Mouse (Mus musculus) stomach, embryonic 15.5 days (tissue): ENCODE measurements at regions not wholly inside any gene's neighbourhood (a gene's known extent, or its start where the extent isn't known, plus 50 kb on each side); places are given as distances from the start of the nearest gene placed in this dataset.

Experiments
- ATAC-seq: fragments of 200-750 bp; cut with Nextera tagmentation; 2 replicates; pipeline ENCODE4 v1.8.0; 2017; ENCODE audit warnings: low read depth, moderate number of reproducible peaks, moderate TSS enrichment; ENCODE audit not compliant: insufficient read depth, low FRiP score
- H3K27ac ChIP-seq: fragments of 300-500 bp; sonication (generic); 2 replicates; pipeline ENCODE4 v1.5.1; 2015; ENCODE audit warnings: mild to moderate bottlenecking, inconsistent platforms
- H3K27me3 ChIP-seq: fragments of 300-500 bp; sonication (generic); replicated peaks from 2 replicates; pipeline ENCODE4 v1.6.1; 2015; ENCODE audit warnings: inconsistent platforms
- H3K36me3 ChIP-seq: fragments of 300-500 bp; sonication (generic); 2 replicates; pipeline ENCODE4 v1.6.1; 2015; ENCODE audit warnings: inconsistent platforms
- H3K4me1 ChIP-seq: fragments of 300-500 bp; sonication (generic); 2 replicates; pipeline ENCODE4 v1.6.1; 2015; ENCODE audit warnings: inconsistent platforms
- H3K4me2 ChIP-seq: fragments of 300-500 bp; sonication (generic); 2 replicates; pipeline ENCODE4 v1.6.1; 2015; ENCODE audit warnings: mild to moderate bottlenecking, inconsistent platforms
- H3K4me3 ChIP-seq: fragments of 300-500 bp; sonication (generic); replicated peaks from 2 replicates; pipeline ENCODE4 v1.5.1; 2015; ENCODE audit warnings: inconsistent platforms
- H3K9ac ChIP-seq: fragments of 300-500 bp; sonication (generic); 2 replicates; pipeline ENCODE4 v1.6.1; 2015; ENCODE audit warnings: inconsistent platforms
- H3K9me3 ChIP-seq: fragments of 300-500 bp; sonication (generic); 2 replicates; pipeline ENCODE4 v1.6.1; 2016; ENCODE audit warnings: inconsistent platforms
- WGBS: fragments of 180-500 bp; shearing (Covaris S2); methylation state at CpG from one replicate; pipeline ENCODE4 v1.1.7; 2015; 5-methylcytosine and 5-hydroxymethylcytosine counted together

- H3K36me3 ChIP-seq, result no peaks in the 10 kb centered on the region
- no peaks in the 10 kb centered on the region for H3K9me3 ChIP-seq
- ATAC-seq, result no peak
- H3K27me3 ChIP-seq, result no peaks in the 10 kb centered on the region
- no peak overlapping the region for H3K4me3 ChIP-seq
- no peak overlapping the region for H3K9ac ChIP-seq
- 62% methylated on average over 2 of the region's 2 CpGs for WGBS
- no peak overlapping the region for H3K4me2 ChIP-seq
- H3K4me1 ChIP-seq, result no peaks in the 10 kb centered on the region
- H3K27ac ChIP-seq, result no peak overlapping the region
Measured at GRCm38 (mm10) chr1:124793026-124793425, 642.5 kb downstream of the Actr3 start.

GRCm38 (mm10) chr1:124790646-124791045 is 644.9 kb downstream of the Actr3 start:
- WGBS, result 63% methylated on average over 2 of the region's 2 CpGs
- H3K4me2 ChIP-seq, result no peak overlapping the region
- no peak for ATAC-seq
- no peaks in the 10 kb centered on the region for H3K36me3 ChIP-seq
- H3K27me3 ChIP-seq, result no peaks in the 10 kb centered on the region
- H3K9ac ChIP-seq, result no peak overlapping the region
- no peak overlapping the region for H3K27ac ChIP-seq
- H3K4me3 ChIP-seq, result no peak overlapping the region
- no peaks in the 10 kb centered on the region for H3K4me1 ChIP-seq
- no peaks in the 10 kb centered on the region for H3K9me3 ChIP-seq

GRCm38 (mm10) chr1:124790130-124790529 is 645.4 kb downstream of the Actr3 start:
- no peak overlapping the region for H3K9ac ChIP-seq
- 59% methylated on average over 3 of the region's 3 CpGs for WGBS
- no peak for ATAC-seq

GRCm38 (mm10) chr1:124783066-124783465 is 652.5 kb downstream of the Actr3 start:
- no peak overlapping the region for H3K4me3 ChIP-seq
- no peak for ATAC-seq
- WGBS, result 73% methylated on average over 2 of the region's 2 CpGs
- H3K4me2 ChIP-seq, result no peak overlapping the region
- H3K9ac ChIP-seq, result no peak overlapping the region
- H3K4me1 ChIP-seq, result no peaks in the 10 kb centered on the region
- no peaks in the 10 kb centered on the region for H3K9me3 ChIP-seq
- no peak overlapping the region for H3K27ac ChIP-seq
- no peaks in the 10 kb centered on the region for H3K36me3 ChIP-seq
- no peaks in the 10 kb centered on the region for H3K27me3 ChIP-seq

More at GRCm38 (mm10) chr1:124790130-124790529, 645.4 kb downstream of the Actr3 start:
- no peak overlapping the region for H3K4me3 ChIP-seq
- H3K4me1 ChIP-seq, result no peaks in the 10 kb centered on the region
- no peaks in the 10 kb centered on the region for H3K36me3 ChIP-seq
- no peaks in the 10 kb centered on the region for H3K9me3 ChIP-seq
- no peak overlapping the region for H3K27ac ChIP-seq
- H3K27me3 ChIP-seq, result no peaks in the 10 kb centered on the region
- no peak overlapping the region for H3K4me2 ChIP-seq

- no peak overlapping the region for H3K9ac ChIP-seq
- no peaks in the 10 kb centered on the region for H3K4me1 ChIP-seq
- no peak overlapping the region for H3K27ac ChIP-seq
- no peak overlapping the region for H3K4me2 ChIP-seq
- no peak for ATAC-seq
- no peak overlapping the region for H3K4me3 ChIP-seq
- H3K27me3 ChIP-seq, result no peaks in the 10 kb centered on the region
- H3K36me3 ChIP-seq, result no peaks in the 10 kb centered on the region
- WGBS, result 92% methylated on average over 2 of the region's 2 CpGs
- H3K9me3 ChIP-seq, result no peaks in the 10 kb centered on the region
Measured at GRCm38 (mm10) chr1:124777685-124778084, 657.8 kb downstream of the Actr3 start.

GRCm38 (mm10) chr1:124756721-124757120 is 678.8 kb downstream of the Actr3 start:
- no peak for ATAC-seq
- Histone ChIP-seq H3K36me3 (no peaks in the 10 kb centered on the region), H3K4me2 (no peak overlapping the region), H3K4me3 (no peak overlapping the region), H3K9me3 (no peaks in the 10 kb centered on the region), H3K9ac (no peak overlapping the region), H3K27me3 (no peaks in the 10 kb centered on the region), H3K4me1 (no peaks in the 10 kb centered on the region), H3K27ac (no peak overlapping the region)

GRCm38 (mm10) chr1:124739777-124740176 is 694.4 kb upstream of the Dpp10 start:
- ATAC-seq, result no peak
- Histone ChIP-seq H3K9ac (no peak overlapping the region), H3K4me1 (no peaks in the 10 kb centered on the region), H3K9me3 (no peaks in the 10 kb centered on the region), H3K4me2 (no peak overlapping the region), H3K27me3 (no peaks in the 10 kb centered on the region), H3K27ac (no peak overlapping the region), H3K4me3 (no peak overlapping the region), H3K36me3 (no peaks in the 10 kb centered on the region)
- 54% methylated on average over 3 of the region's 3 CpGs for WGBS

- no peak for ATAC-seq
Measured at GRCm38 (mm10) chr1:124730364-124730763, 685.0 kb upstream of the Dpp10 start.

GRCm38 (mm10) chr1:124718065-124718464 is 672.7 kb upstream of the Dpp10 start:
- H3K4me2 ChIP-seq, result no peak overlapping the region
- H3K9me3 ChIP-seq, result no peaks in the 10 kb centered on the region
- no peak overlapping the region for H3K27ac ChIP-seq
- H3K27me3 ChIP-seq, result no peaks in the 10 kb centered on the region
- H3K9ac ChIP-seq, result no peak overlapping the region
- H3K4me1 ChIP-seq, result no peaks in the 10 kb centered on the region
- ATAC-seq, result no peak
- WGBS, result 0% methylated on average over 1 of the region's 1 CpGs
- no peaks in the 10 kb centered on the region for H3K36me3 ChIP-seq
- no peak overlapping the region for H3K4me3 ChIP-seq

More at GRCm38 (mm10) chr1:124730364-124730763, 685.0 kb upstream of the Dpp10 start:
- no peaks in the 10 kb centered on the region for H3K9me3 ChIP-seq
- no peak overlapping the region for H3K27ac ChIP-seq
- H3K9ac ChIP-seq, result no peak overlapping the region
- H3K36me3 ChIP-seq, result no peaks in the 10 kb centered on the region
- no peaks in the 10 kb centered on the region for H3K27me3 ChIP-seq
- no peak overlapping the region for H3K4me2 ChIP-seq
- no peaks in the 10 kb centered on the region for H3K4me1 ChIP-seq
- H3K4me3 ChIP-seq, result no peak overlapping the region

- Histone ChIP-seq H3K9ac (no peak overlapping the region), H3K27ac (no peak overlapping the region), H3K4me1 (no peaks in the 10 kb centered on the region), H3K4me2 (no peak overlapping the region), H3K9me3 (no peaks in the 10 kb centered on the region), H3K27me3 (no peaks in the 10 kb centered on the region), H3K4me3 (no peak overlapping the region), H3K36me3 (no peaks in the 10 kb centered on the region)
- WGBS, result 76% methylated on average over 2 of the region's 2 CpGs
- no peak for ATAC-seq
Measured at GRCm38 (mm10) chr1:124706246-124706645, 660.9 kb upstream of the Dpp10 start.

GRCm38 (mm10) chr1:124674420-124674819 is 629.1 kb upstream of the Dpp10 start:
- Histone ChIP-seq H3K36me3 (no peaks in the 10 kb centered on the region), H3K9me3 (no peaks in the 10 kb centered on the region), H3K4me2 (no peak overlapping the region), H3K4me3 (no peak overlapping the region), H3K27ac (no peak overlapping the region), H3K4me1 (no peaks in the 10 kb centered on the region), H3K9ac (no peak overlapping the region), H3K27me3 (no peaks in the 10 kb centered on the region)
- no peak for ATAC-seq
- 28% methylated on average over 2 of the region's 2 CpGs for WGBS

GRCm38 (mm10) chr1:124652872-124653271 is 607.5 kb upstream of the Dpp10 start:
- no peak for ATAC-seq
- no peak overlapping the region for H3K4me2 ChIP-seq
- no peaks in the 10 kb centered on the region for H3K9me3 ChIP-seq
- H3K27me3 ChIP-seq, result no peaks in the 10 kb centered on the region
- no peak overlapping the region for H3K27ac ChIP-seq
- H3K9ac ChIP-seq, result no peak overlapping the region
- no peak overlapping the region for H3K4me3 ChIP-seq
- no peaks in the 10 kb centered on the region for H3K36me3 ChIP-seq
- H3K4me1 ChIP-seq, result no peaks in the 10 kb centered on the region

GRCm38 (mm10) chr1:124652251-124652861 is 607.0 kb upstream of the Dpp10 start:
- H3K27ac ChIP-seq, result no peak overlapping the region
- H3K9ac ChIP-seq, result no peak overlapping the region
- H3K4me3 ChIP-seq, result no peak overlapping the region
- H3K4me2 ChIP-seq, result no peak overlapping the region
- no peak for ATAC-seq
- H3K36me3 ChIP-seq, result no peaks in the 10 kb centered on the region
- no peaks in the 10 kb centered on the region for H3K9me3 ChIP-seq
- H3K27me3 ChIP-seq, result no peaks in the 10 kb centered on the region
- 79% methylated on average over 3 of the region's 3 CpGs for WGBS
- H3K4me1 ChIP-seq, result no peaks in the 10 kb centered on the region
